Mouse (Mus musculus): ENCODE results near the gene Gprc5d.

DNA sequence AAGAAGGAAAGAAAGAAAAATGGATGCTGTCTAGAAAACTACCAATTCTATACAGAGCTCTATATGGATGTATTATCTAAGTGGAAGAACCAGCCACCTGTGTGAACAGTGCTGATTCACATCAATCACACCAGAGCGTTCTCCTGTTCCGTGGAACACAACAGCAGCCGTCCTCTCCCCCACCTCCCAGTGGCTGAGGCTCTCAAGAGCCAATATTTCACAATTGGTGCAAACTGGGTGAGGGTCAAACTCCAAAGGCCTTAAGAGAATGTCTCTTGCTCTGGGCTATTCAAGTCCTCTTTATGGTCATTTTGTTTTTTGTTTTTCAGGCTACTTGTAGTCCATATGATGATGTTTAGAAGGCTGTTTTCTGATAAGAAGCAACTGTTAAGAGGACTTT, 47.1 kb upstream of the Gprc5d start:
- TF ChIP-seq POLR2A (IDR thresholded peaks at IDR 0.05; ENCODE audit: low read depth, low read length): no peak
- TF ChIP-seq CTCF (IDR thresholded peaks at IDR 0.05; ENCODE audit: borderline replicate concordance, insufficient read depth, low read length): no peak

Data from embryonic fibroblast, embryonic 13.5 days (primary cell).